Mouse (Mus musculus) heart, postnatal 0 days (tissue): ENCODE measurements at regions not wholly inside any gene's neighbourhood (a gene's known extent, or its start where the extent isn't known, plus 50 kb on each side); places are given as distances from the start of the nearest gene placed in this dataset.

ENCODE experiments used
- ATAC-seq: fragments of 200-750 bp; cut with Nextera tagmentation; 2 replicates; pipeline ENCODE4 v1.8.0; 2017; ENCODE audit warnings: low read depth, moderate number of reproducible peaks, moderate library complexity; ENCODE audit not compliant: insufficient read depth
- DNase-seq: peaks from one replicate; pipeline ENCODE4 v3.0.0-alpha.2; 2016; ENCODE audit warnings: low spot score
- H3K27ac ChIP-seq: fragments of 300-500 bp; sonication (generic); 2 replicates; pipeline ENCODE4 v1.5.1; 2014; ENCODE audit warnings: low read depth, mild to moderate bottlenecking
- H3K27me3 ChIP-seq: fragments of 300-500 bp; sonication (generic); 2 replicates; pipeline ENCODE4 v1.6.1; 2014; ENCODE audit warnings: low read length, mixed read lengths; ENCODE audit not compliant: control insufficient read depth, insufficient read depth
- H3K36me3 ChIP-seq: fragments of 300-500 bp; sonication (generic); replicated peaks from 2 replicates; pipeline ENCODE4 v1.6.1; 2014; ENCODE audit warnings: low read length, mixed read lengths; ENCODE audit not compliant: control insufficient read depth, insufficient read depth
- H3K4me1 ChIP-seq: fragments of 300-500 bp; sonication (generic); 2 replicates; pipeline ENCODE4 v1.6.1; 2014; ENCODE audit warnings: antibody characterized with exemption; ENCODE audit not compliant: control insufficient read depth, insufficient read depth
- H3K4me2 ChIP-seq: fragments of 300-500 bp; sonication (generic); 2 replicates; pipeline ENCODE4 v1.6.1; 2014; ENCODE audit warnings: low read depth, mild to moderate bottlenecking, low read length, moderate library complexity
- H3K4me3 ChIP-seq: fragments of 300-500 bp; sonication (generic); 2 replicates; pipeline ENCODE4 v1.5.1; 2014; ENCODE audit warnings: low read depth, low read length
- H3K9ac ChIP-seq: fragments of 300-500 bp; sonication (generic); replicated peaks from 2 replicates; pipeline ENCODE4 v1.6.1; 2014; ENCODE audit warnings: low read depth, low read length, mixed read lengths
- H3K9me3 ChIP-seq: fragments of 300-500 bp; sonication (generic); replicated peaks from 2 replicates; pipeline ENCODE4 v1.6.1; 2016; ENCODE audit warnings: low read length; ENCODE audit not compliant: control insufficient read depth
- CTCF ChIP-seq: IDR thresholded peaks from 2 replicates; pipeline ENCODE4 v1.5.1; 2016; ENCODE audit warnings: antibody characterized with exemption, control low read depth, low read depth
- EP300 ChIP-seq: IDR thresholded peaks from 2 replicates; pipeline ENCODE4 v1.6.1; 2016; ENCODE audit warnings: antibody characterized with exemption, low read depth
- WGBS: fragments of 180-500 bp; shearing (Covaris S2); extraction: QIAGEN DNeasy Blood & Tissue Kit; methylation state at CpG from one replicate; pipeline ENCODE4 v1.1.7; 2014; 5-methylcytosine and 5-hydroxymethylcytosine counted together

DNA sequence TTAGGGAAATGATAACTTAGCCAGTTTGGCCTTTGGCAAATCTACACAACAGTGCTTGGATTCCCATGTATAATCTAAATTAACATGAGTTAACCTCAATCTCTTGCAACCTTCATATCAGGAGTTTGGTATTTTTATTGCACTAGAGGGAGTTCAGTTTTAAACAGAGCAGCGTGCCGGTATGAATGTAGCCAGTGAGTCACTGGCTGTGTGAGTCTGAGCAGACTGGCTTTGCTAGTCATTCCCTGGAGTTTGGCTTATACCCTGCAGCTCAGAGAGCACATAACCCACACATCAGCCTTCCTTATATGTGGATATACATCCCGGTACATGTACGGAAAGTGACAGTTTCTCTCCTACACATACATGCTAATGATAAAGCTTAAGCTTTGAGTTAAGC is 360.6 kb upstream of the Runx1 start:
- no peak for ATAC-seq
- 78% methylated on average over 4 of the region's 4 CpGs for WGBS
- Histone ChIP-seq H3K4me1 (no peaks in the 10 kb centered on the region; the same call in 1 of the 2 replicates), H3K9ac (no peak overlapping the region), H3K36me3 (no peaks in the 10 kb centered on the region), H3K9me3 (no peaks in the 10 kb centered on the region), H3K27me3 (no peaks in the 10 kb centered on the region), H3K4me3 (no peak overlapping the region), H3K4me2 (no peak overlapping the region), H3K27ac (no peak overlapping the region)
- DNase-seq = no peak
- TF ChIP-seq CTCF (no peak), EP300 (no peak)

DNA sequence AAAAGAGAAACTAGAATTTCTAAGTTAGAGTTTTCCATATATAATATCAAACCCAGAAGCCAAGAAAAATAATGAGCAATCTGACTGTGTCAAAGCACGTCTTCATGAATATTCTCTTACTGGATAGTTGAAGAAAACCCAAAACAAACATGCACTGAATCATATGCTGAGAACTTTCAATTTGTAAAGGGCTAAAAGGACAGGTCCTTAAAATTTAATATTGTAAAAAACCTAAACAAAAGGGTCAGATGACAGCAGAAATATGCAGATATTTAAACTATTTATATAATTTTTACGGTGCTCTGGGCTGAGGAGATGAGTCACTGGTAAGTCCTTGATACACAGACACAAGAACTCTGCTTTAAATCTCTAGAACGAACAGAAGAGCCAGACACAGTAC is 356.7 kb upstream of the Runx1 start:
- no peak for ATAC-seq
- H3K9me3 ChIP-seq = no peaks in the 10 kb centered on the region
- H3K27me3 ChIP-seq = no peaks in the 10 kb centered on the region
- no peak for TF ChIP-seq CTCF
- TF ChIP-seq EP300 = no peak
- WGBS = 66% methylated on average over 3 of the region's 3 CpGs
- H3K4me1 ChIP-seq = no peaks in the 10 kb centered on the region
- no peaks in the 10 kb centered on the region for H3K36me3 ChIP-seq
- no peak overlapping the region for H3K27ac ChIP-seq
- no peak for DNase-seq
- H3K4me3 ChIP-seq = no peak overlapping the region
- no peak overlapping the region for H3K4me2 ChIP-seq
- no peak overlapping the region for H3K9ac ChIP-seq

DNA sequence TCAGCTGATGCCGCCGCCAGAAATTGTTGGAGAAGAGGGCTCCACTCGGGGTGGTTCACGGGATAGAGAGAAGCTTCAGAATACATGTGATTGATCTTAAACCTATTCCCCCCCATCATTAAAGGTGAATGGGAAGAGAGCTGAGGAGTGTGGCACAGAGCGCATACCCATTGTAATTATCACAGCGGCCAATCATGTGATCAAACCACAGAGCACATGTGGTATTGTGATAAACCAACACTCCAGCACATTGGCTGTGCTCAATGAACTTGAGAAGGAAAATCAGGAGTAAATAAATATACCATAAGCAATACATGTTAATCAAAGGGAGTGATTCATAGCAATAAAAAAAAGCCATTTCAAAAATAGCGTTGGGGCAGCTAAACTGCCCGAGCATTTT is 355.5 kb upstream of the Runx1 start:
- 90% methylated on average over 8 of the region's 8 CpGs for WGBS
- H3K9me3 ChIP-seq = no peaks in the 10 kb centered on the region
- H3K4me2 ChIP-seq = no peak overlapping the region
- ATAC-seq (no peak), DNase-seq (no peak)
- no peaks in the 10 kb centered on the region for H3K36me3 ChIP-seq
- H3K27me3 ChIP-seq = no peaks in the 10 kb centered on the region
- H3K9ac ChIP-seq = no peak overlapping the region
- no peaks in the 10 kb centered on the region for H3K4me1 ChIP-seq
- TF ChIP-seq EP300 (no peak), CTCF (no peak)
- H3K27ac ChIP-seq = no peak overlapping the region
- H3K4me3 ChIP-seq = no peak overlapping the region

DNA sequence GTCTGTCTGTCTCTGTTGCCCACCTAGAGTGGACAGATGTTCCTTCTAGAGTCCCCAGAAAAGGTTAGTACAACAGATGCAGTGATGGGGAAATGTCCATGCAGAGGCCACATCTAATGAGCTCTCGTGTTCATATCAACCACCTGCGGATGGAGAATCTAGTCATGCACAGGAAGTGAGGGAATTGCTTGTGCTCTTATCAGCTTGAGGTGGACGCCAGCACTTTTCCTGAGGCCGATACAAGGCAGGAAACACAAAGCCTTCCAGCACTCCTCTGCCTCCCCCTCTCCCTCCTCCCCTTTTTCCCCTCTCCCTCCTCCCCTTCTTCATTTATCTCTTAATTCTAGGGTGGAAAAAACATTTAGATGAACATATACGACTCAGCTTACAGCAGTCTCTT is 354.3 kb upstream of the Runx1 start:
- 39% methylated on average over 5 of the region's 5 CpGs for WGBS
- H3K4me3 ChIP-seq = no peak overlapping the region
- DNase-seq = no peak
- H3K27me3 ChIP-seq = no peaks in the 10 kb centered on the region
- H3K9ac ChIP-seq = no peak overlapping the region
- no peaks in the 10 kb centered on the region; the same call in 1 of the 2 replicates for H3K9me3 ChIP-seq
- H3K4me1 ChIP-seq = no peaks in the 10 kb centered on the region
- no peak for TF ChIP-seq CTCF
- no peak for ATAC-seq
- H3K4me2 ChIP-seq = no peak overlapping the region
- no peak overlapping the region for H3K27ac ChIP-seq
- H3K36me3 ChIP-seq = no peaks in the 10 kb centered on the region

DNA sequence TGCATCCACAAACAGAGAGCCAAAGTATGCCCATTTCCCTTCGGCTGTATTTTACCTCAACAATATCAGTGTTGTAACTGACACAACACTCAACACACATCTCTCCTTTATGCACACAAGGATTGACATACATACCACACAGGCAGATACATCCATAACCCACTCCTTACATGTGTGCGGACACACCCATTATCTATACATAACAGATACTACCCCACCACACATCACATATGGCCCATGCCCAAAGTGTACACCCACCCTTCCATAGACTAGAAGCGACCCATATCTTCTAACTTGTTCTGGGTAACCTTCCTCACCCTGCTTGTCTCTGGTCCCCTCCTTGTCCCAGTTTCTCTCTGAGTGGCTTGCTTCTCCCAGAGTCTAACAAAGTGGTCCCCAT is 340.7 kb upstream of the Runx1 start:
- Histone ChIP-seq H3K27me3 (no peaks in the 10 kb centered on the region), H3K9me3 (no peaks in the 10 kb centered on the region), H3K27ac (no peak overlapping the region), H3K9ac (no peak overlapping the region), H3K4me1 (no peaks in the 10 kb centered on the region), H3K36me3 (no peaks in the 10 kb centered on the region), H3K4me2 (no peak overlapping the region), H3K4me3 (no peak overlapping the region)
- no peak for TF ChIP-seq EP300
- no peak for TF ChIP-seq CTCF
- WGBS = 84% methylated on average over 3 of the region's 3 CpGs
- ATAC-seq (no peak), DNase-seq (no peak)

DNA sequence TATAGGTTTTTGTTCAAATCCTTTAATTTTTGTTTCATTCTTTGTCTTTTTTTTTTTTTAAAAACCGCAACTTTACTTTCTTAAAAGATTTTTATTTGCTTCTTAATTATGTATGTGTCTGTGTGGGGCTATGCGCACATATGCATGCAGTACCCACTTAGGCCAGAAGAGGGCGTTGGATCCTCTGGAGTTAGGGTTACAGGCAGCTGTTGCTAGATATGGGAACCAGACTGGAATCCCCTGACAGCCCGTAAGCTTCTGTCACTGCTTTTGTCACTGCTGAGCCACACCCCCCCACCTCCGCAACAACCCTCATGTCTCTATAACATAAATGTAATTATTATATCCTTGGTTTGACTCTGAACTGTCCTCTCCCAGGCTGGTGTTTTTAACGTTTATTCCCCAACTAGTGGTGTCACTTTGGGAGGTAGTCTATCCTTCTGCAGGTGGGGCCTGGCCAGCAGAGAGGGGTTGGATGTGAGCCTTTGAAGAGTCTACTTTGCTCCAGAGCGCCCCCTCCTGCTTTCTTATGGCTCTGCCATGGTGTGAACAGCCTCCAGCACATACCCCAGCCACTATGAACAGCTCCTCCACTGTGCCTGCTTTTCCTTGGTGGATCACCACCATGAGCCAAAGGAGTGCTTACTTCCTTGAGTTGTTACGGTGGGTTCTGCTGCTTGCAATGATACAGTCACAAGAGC is 332.7 kb upstream of the Runx1 start:
- Histone ChIP-seq H3K4me2 (no peak overlapping the region), H3K27me3 (peaks cover 4% of the 10 kb centered on the region; the same call in 1 of the 2 replicates), H3K4me1 (no peaks in the 10 kb centered on the region), H3K9me3 (no peaks in the 10 kb centered on the region), H3K4me3 (no peak overlapping the region), H3K27ac (no peak overlapping the region), H3K36me3 (no peaks in the 10 kb centered on the region), H3K9ac (no peak overlapping the region)
- WGBS = 80% methylated on average over 8 of the region's 8 CpGs
- ATAC-seq = no peak
- TF ChIP-seq CTCF (no peak), EP300 (no peak)
- no peak for DNase-seq
